Mouse (Mus musculus): Measurements from ENCODE around the gene Ankrd36. TPM values are rescaled to one million over a fixed set of nuclear protein-coding genes. Genes with fewer than 3 reads are reported as not detected.

Gene Ankrd36
- total RNA-seq, 2 experiments from 2014 or later: not detected

GRCm38 (mm10) chr11:5718611-5719354 lies 149.3 kb downstream of the Ankrd36 start:
- intact Hi-C loops (cut with DNase I): no loop called here
- no peak for DNase-seq

- intact Hi-C loops (cut with DNase I): no loop called here
- DNase-seq: no peak
Measured at GRCm38 (mm10) chr11:5729582-5729981, 160.1 kb downstream of the Ankrd36 start.

GRCm38 (mm10) chr11:5732401-5732800 lies 162.9 kb downstream of the Ankrd36 start:
- DNase-seq: no peak
- intact Hi-C loops (cut with DNase I): no loop called here

- no peak for DNase-seq
- intact Hi-C loops (cut with DNase I): no loop called here
Measured at GRCm38 (mm10) chr11:5734323-5734722, 164.8 kb downstream of the Ankrd36 start.

DNA sequence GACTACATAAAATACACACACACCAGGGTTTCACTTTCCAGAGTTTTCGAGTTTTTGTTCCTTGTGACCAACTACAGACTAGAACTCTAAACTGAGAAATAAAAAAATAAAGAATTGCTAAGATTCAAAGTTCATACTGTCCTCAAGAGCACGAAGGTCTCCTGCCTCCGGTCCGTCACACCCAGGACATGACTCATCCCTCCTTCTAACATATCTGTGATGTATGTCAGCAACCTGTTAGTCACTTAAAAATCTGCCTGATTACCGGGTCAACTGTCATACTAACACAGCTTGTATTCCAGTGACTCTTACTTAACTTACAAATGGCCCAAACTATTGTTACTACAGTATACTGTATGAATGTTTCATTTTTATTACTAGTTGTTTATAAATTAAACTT lies 167.7 kb downstream of the Ankrd36 start:
- intact Hi-C loops (cut with DNase I): no loop called here
- no peak for DNase-seq

Other genes starting within 250 kb of the Ankrd36 start
- 1 to 10 TPM; 8.7 to 9.1 TPM for gene Znrf3, start 124.8 kb upstream of the Ankrd36 start, total RNA-seq (2021)
- gene Xbp1, start 49.0 kb upstream of the Ankrd36 start, total RNA-seq (2021): 10 to 100 TPM; 59.2 to 65.2 TPM
- gene Ccdc117, start 27.5 kb upstream of the Ankrd36 start, total RNA-seq (2021): 10 to 100 TPM; 19.5 to 23.2 TPM
- 100 to 1,000 TPM; 157 to 168 TPM for gene Mrps24, start 146.0 kb downstream of the Ankrd36 start, total RNA-seq (2021)
- 10 to 100 TPM; 57.1 to 59.1 TPM for gene Urgcp, start 192.7 kb downstream of the Ankrd36 start, total RNA-seq (2021)
- 10 to 100 TPM; 27.5 to 30.3 TPM for gene Dbnl, start 218.8 kb downstream of the Ankrd36 start, total RNA-seq (2021)
- gene Pgam2, start 234.0 kb downstream of the Ankrd36 start, total RNA-seq (2021): 100 to 1,000 TPM; 793 to 969 TPM

Data from heart, postnatal 36 days (tissue).